Mouse (Mus musculus) ES-E14 (cell line): Measurements from ENCODE around the gene Tubb4a.

Experiments
- CHD2 ChIP-seq: IDR thresholded peaks from 2 replicates; pipeline ENCODE4 v1.6.1; 2014; ENCODE audit warnings: mild to moderate bottlenecking, low read depth, low read length, inconsistent platforms
- HCFC1 ChIP-seq: IDR thresholded peaks from 2 replicates; pipeline ENCODE4 v1.6.1; 2012; ENCODE audit warnings: low read length, inconsistent platforms, borderline replicate concordance; ENCODE audit not compliant: insufficient read depth
- MAFK ChIP-seq: IDR thresholded peaks from 2 replicates; pipeline ENCODE4 v1.6.1; 2014; ENCODE audit warnings: mild to moderate bottlenecking, low read depth, low read length, inconsistent platforms; ENCODE audit not compliant: insufficient read depth
- ZC3H11A ChIP-seq: IDR thresholded peaks from 2 replicates; pipeline ENCODE4 v1.6.1; 2012; ENCODE audit warnings: low read depth, mild to moderate bottlenecking, inconsistent platforms, low read length, borderline replicate concordance
- ZNF384 ChIP-seq: IDR thresholded peaks from 2 replicates; pipeline ENCODE4 v1.6.1; 2012; ENCODE audit warnings: low read depth, low read length, inconsistent platforms

GRCm38 (mm10) chr17:57107064-57107463, 19.5 kb upstream of the Tubb4a start:
- TF ChIP-seq MAFK (no peak), ZNF384 (no peak), HCFC1 (no peak), CHD2 (no peak), ZC3H11A (no peak)
